Mouse (Mus musculus) forebrain, embryonic 15.5 days (tissue): ENCODE results near the gene Ccdc7a. TPM values are rescaled to one million over a fixed set of nuclear protein-coding genes. Genes with fewer than 3 reads are reported as not detected.
"Not testable (repeated sequence)": the region's sequence is repeated elsewhere in the genome, so short reads cannot be mapped to it uniquely, and the experiment has no call there.

ENCODE experiments used
- ATAC-seq: fragments of 200-750 bp; cut with Nextera tagmentation; replicated peaks from 2 replicates; pipeline ENCODE4 v1.8.0; 2017; ENCODE audit warnings: mild to moderate bottlenecking, moderate TSS enrichment, moderate library complexity
- H3K27ac ChIP-seq: fragments of 300-500 bp; sonication (generic); replicated peaks from 2 replicates; pipeline ENCODE4 v1.5.1; 2015; ENCODE audit warnings: mild to moderate bottlenecking, inconsistent platforms
- H3K27me3 ChIP-seq: fragments of 300-500 bp; sonication (generic); 2 replicates; pipeline ENCODE4 v1.6.1; 2015; ENCODE audit warnings: inconsistent platforms
- H3K36me3 ChIP-seq: fragments of 300-500 bp; sonication (generic); 2 replicates; pipeline ENCODE4 v1.6.1; 2015; ENCODE audit warnings: mild to moderate bottlenecking, inconsistent platforms
- H3K4me1 ChIP-seq: fragments of 300-500 bp; sonication (generic); 2 replicates; pipeline ENCODE4 v1.6.1; 2015; ENCODE audit warnings: inconsistent platforms
- H3K4me2 ChIP-seq: fragments of 300-500 bp; sonication (generic); replicated peaks from 2 replicates; pipeline ENCODE4 v1.6.1; 2015; ENCODE audit warnings: mild to moderate bottlenecking, inconsistent platforms
- H3K4me3 ChIP-seq: fragments of 300-500 bp; sonication (generic); 2 replicates; pipeline ENCODE4 v1.5.1; 2015; ENCODE audit warnings: mild to moderate bottlenecking, inconsistent platforms
- H3K9ac ChIP-seq: fragments of 300-500 bp; sonication (generic); replicated peaks from 2 replicates; pipeline ENCODE4 v1.6.1; 2015; ENCODE audit warnings: mild to moderate bottlenecking, inconsistent platforms
- H3K9me3 ChIP-seq: fragments of 300-500 bp; sonication (generic); 2 replicates; pipeline ENCODE4 v1.6.1; 2016; ENCODE audit warnings: inconsistent platforms
- WGBS: fragments of 180-500 bp; shearing (Covaris S2); methylation state at CpG from one replicate; pipeline ENCODE4 v1.1.7; 2015; ENCODE audit warnings: mixed read lengths; 5-methylcytosine and 5-hydroxymethylcytosine counted together
- polyA plus RNA-seq: library from polyadenylated mRNA; unstranded; fragments of >200 nt; fragmentation: Nextera tagmentation; extraction: Ambion mirVana; gene quantifications from 2 replicates; pipeline ENCODE4 v1.2.1, GENCODE M21; 2015

Ccdc7a gene
- polyA plus RNA-seq: 0.06 TPM in 1 of 2 replicates, not detected in the other

- not testable (repeated sequence) for H3K4me3 ChIP-seq, H3K9ac ChIP-seq, H3K36me3 ChIP-seq, H3K4me2 ChIP-seq, H3K27ac ChIP-seq, ATAC-seq, H3K4me1 ChIP-seq, H3K27me3 ChIP-seq, H3K9me3 ChIP-seq
- WGBS: 84% methylated on average over 2 of the region's 11 CpGs
Observed at GRCm38 (mm10) chr8:129065417-129065816, at the start of gene Ccdc7a. TSS of gene Ccdc7a (minus strand) at chr8:129065517.

- H3K4me2 ChIP-seq, H3K4me3 ChIP-seq, H3K27me3 ChIP-seq, H3K27ac ChIP-seq, H3K4me1 ChIP-seq, H3K9me3 ChIP-seq, H3K36me3 ChIP-seq, H3K9ac ChIP-seq, ATAC-seq: not testable (repeated sequence)
- 56% methylated on average over 1 of the region's 10 CpGs for WGBS
Observed at GRCm38 (mm10) chr8:129066834-129067233, 1.5 kb upstream of the Ccdc7a start, which contains the start of gene Ccdc7b. TSS of gene Ccdc7b (plus strand) at chr8:129067134.

GRCm38 (mm10) chr8:128991389-128991788, 73.9 kb downstream of the Ccdc7a start:
- no peaks in the 10 kb centered on the region for H3K36me3 ChIP-seq
- WGBS: 94% methylated on average over 1 of the region's 1 CpGs

GRCm38 (mm10) chr8:128948941-128949340, 116.4 kb downstream of the Ccdc7a start:
- not testable (repeated sequence) for ATAC-seq, H3K36me3 ChIP-seq, H3K4me3 ChIP-seq, H3K4me2 ChIP-seq, H3K9ac ChIP-seq, H3K27me3 ChIP-seq, H3K9me3 ChIP-seq, H3K27ac ChIP-seq, H3K4me1 ChIP-seq
- WGBS: 84% methylated on average over 11 of the region's 11 CpGs

More at GRCm38 (mm10) chr8:128991389-128991788, 73.9 kb downstream of the Ccdc7a start:
- no peak overlapping the region for H3K4me2 ChIP-seq
- no peak for ATAC-seq
- H3K27ac ChIP-seq: no peak overlapping the region
- no peak overlapping the region for H3K9ac ChIP-seq
- H3K9me3 ChIP-seq: no peaks in the 10 kb centered on the region
- no peaks in the 10 kb centered on the region for H3K4me1 ChIP-seq
- no peaks in the 10 kb centered on the region for H3K27me3 ChIP-seq
- H3K4me3 ChIP-seq: no peak overlapping the region

- peak; percentile 46 for ATAC-seq
- not testable (repeated sequence) for H3K4me2 ChIP-seq, H3K4me3 ChIP-seq, H3K27ac ChIP-seq, H3K9me3 ChIP-seq, H3K9ac ChIP-seq, H3K4me1 ChIP-seq, H3K27me3 ChIP-seq, H3K36me3 ChIP-seq
- WGBS: 2% methylated on average over 6 of the region's 6 CpGs
Observed at GRCm38 (mm10) chr8:128941022-128941641, 124.2 kb downstream of the Ccdc7a start.

GRCm38 (mm10) chr8:128933446-128933845, 131.9 kb downstream of the Ccdc7a start:
- no peak overlapping the region for H3K4me2 ChIP-seq
- no peak overlapping the region for H3K9ac ChIP-seq
- H3K27me3 ChIP-seq: no peaks in the 10 kb centered on the region
- no peaks in the 10 kb centered on the region for H3K9me3 ChIP-seq
- no peak overlapping the region for H3K4me3 ChIP-seq
- no peaks in the 10 kb centered on the region for H3K4me1 ChIP-seq
- H3K27ac ChIP-seq: no peak overlapping the region
- 68% methylated on average over 4 of the region's 4 CpGs for WGBS
- no peak for ATAC-seq
- H3K36me3 ChIP-seq: no peaks in the 10 kb centered on the region

GRCm38 (mm10) chr8:128882719-128883118, 182.6 kb downstream of the Ccdc7a start:
- Histone ChIP-seq H3K9me3 (no peaks in the 10 kb centered on the region), H3K4me1 (no peaks in the 10 kb centered on the region), H3K9ac (no peak overlapping the region), H3K27ac (no peak overlapping the region), H3K4me2 (no peak overlapping the region), H3K36me3 (no peaks in the 10 kb centered on the region), H3K4me3 (no peak overlapping the region), H3K27me3 (no peaks in the 10 kb centered on the region)
- peak; percentile 43; the same call in 1 of the 2 replicates for ATAC-seq
- 42% methylated on average over 3 of the region's 3 CpGs for WGBS

GRCm38 (mm10) chr8:128843749-128844148, 221.6 kb downstream of the Ccdc7a start:
- Histone ChIP-seq H3K27ac (no peak overlapping the region), H3K36me3 (no peaks in the 10 kb centered on the region), H3K4me3 (no peak overlapping the region), H3K9ac (no peak overlapping the region), H3K9me3 (no peaks in the 10 kb centered on the region), H3K4me2 (no peak overlapping the region), H3K4me1 (no peaks in the 10 kb centered on the region), H3K27me3 (no peaks in the 10 kb centered on the region)
- WGBS: 59% methylated on average over 5 of the region's 5 CpGs
- ATAC-seq: no peak

- no peaks in the 10 kb centered on the region for H3K36me3 ChIP-seq
- H3K4me1 ChIP-seq: no peaks in the 10 kb centered on the region
- H3K27me3 ChIP-seq: no peaks in the 10 kb centered on the region
- H3K9me3 ChIP-seq: no peaks in the 10 kb centered on the region
- no peak for ATAC-seq
- H3K27ac ChIP-seq: no peak overlapping the region
- no peak overlapping the region for H3K4me2 ChIP-seq
- WGBS: 90% methylated on average over 4 of the region's 4 CpGs
- no peak overlapping the region for H3K4me3 ChIP-seq
- H3K9ac ChIP-seq: no peak overlapping the region
Observed at GRCm38 (mm10) chr8:128812521-128812920, 252.8 kb downstream of the Ccdc7a start.

GRCm38 (mm10) chr8:128798594-128798993, 266.7 kb downstream of the Ccdc7a start, which contains the start of gene Gm3952:
TSS of gene Gm3952 (minus strand) at chr8:128798694.
- ATAC-seq: no peak
- H3K9ac ChIP-seq: no peak within 1 kb of the TSS
- no peaks in the 10 kb centered on the region for H3K9me3 ChIP-seq
- H3K4me3 ChIP-seq: no peak within 1 kb of the TSS
- no peak within 1 kb of the TSS for H3K4me2 ChIP-seq
- H3K27ac ChIP-seq: no peak within 1 kb of the TSS
- no peaks in the 10 kb centered on the region for H3K4me1 ChIP-seq
- no peaks in the 10 kb centered on the region for H3K27me3 ChIP-seq
- WGBS: 80% methylated on average over 1 of the region's 1 CpGs
- H3K36me3 ChIP-seq: no peaks in the 10 kb centered on the region

- H3K27me3 ChIP-seq: no peaks in the 10 kb centered on the region
- no peak overlapping the region for H3K9ac ChIP-seq
- H3K9me3 ChIP-seq: 0 out of 2 replicates have a peak, but pooled peaks cover 2% of the 10 kb centered on the region
- H3K27ac ChIP-seq: no peak overlapping the region
- no peaks in the 10 kb centered on the region for H3K4me1 ChIP-seq
- H3K4me2 ChIP-seq: no peak overlapping the region
- peaks cover 57% of the 10 kb centered on the region for H3K36me3 ChIP-seq
- ATAC-seq: no peak
- 99% methylated on average over 3 of the region's 3 CpGs for WGBS
- no peak overlapping the region for H3K4me3 ChIP-seq
Observed at GRCm38 (mm10) chr8:128735692-128736091, 329.6 kb downstream of the Ccdc7a start.

- no peak for ATAC-seq
- no peaks in the 10 kb centered on the region for H3K9me3 ChIP-seq
- H3K9ac ChIP-seq: no peak overlapping the region
- H3K4me2 ChIP-seq: no peak overlapping the region
- WGBS: 82% methylated on average over 3 of the region's 3 CpGs
- H3K27ac ChIP-seq: no peak overlapping the region
- H3K4me1 ChIP-seq: no peaks in the 10 kb centered on the region
- peaks cover 60% of the 10 kb centered on the region for H3K36me3 ChIP-seq
- no peak overlapping the region for H3K4me3 ChIP-seq
- no peaks in the 10 kb centered on the region for H3K27me3 ChIP-seq
Observed at GRCm38 (mm10) chr8:128734118-128734517, 331.2 kb downstream of the Ccdc7a start.

GRCm38 (mm10) chr8:128732254-128732653, 333.1 kb downstream of the Ccdc7a start:
- no peak overlapping the region for H3K4me3 ChIP-seq
- WGBS: 56% methylated on average over 2 of the region's 2 CpGs
- no peaks in the 10 kb centered on the region for H3K9me3 ChIP-seq
- no peak overlapping the region for H3K4me2 ChIP-seq
- no peak for ATAC-seq
- H3K27ac ChIP-seq: no peak overlapping the region
- no peak overlapping the region for H3K9ac ChIP-seq
- H3K36me3 ChIP-seq: peaks cover 62% of the 10 kb centered on the region
- no peaks in the 10 kb centered on the region for H3K27me3 ChIP-seq
- H3K4me1 ChIP-seq: no peaks in the 10 kb centered on the region
